Mouse (Mus musculus) heart, adult 8-10 months (tissue): ENCODE measurements at regions not wholly inside any gene's neighbourhood (a gene's known extent, or its start where the extent isn't known, plus 50 kb on each side); places are given as distances from the start of the nearest gene placed in this dataset.
A peak's percentile ranks its signal among the peaks of the same experiment; 100 is the strongest.

Source experiments
- DNase-seq: peaks from one replicate; pipeline ENCODE4 v3.0.0; 2022; ENCODE audit warnings: low spot score

DNA sequence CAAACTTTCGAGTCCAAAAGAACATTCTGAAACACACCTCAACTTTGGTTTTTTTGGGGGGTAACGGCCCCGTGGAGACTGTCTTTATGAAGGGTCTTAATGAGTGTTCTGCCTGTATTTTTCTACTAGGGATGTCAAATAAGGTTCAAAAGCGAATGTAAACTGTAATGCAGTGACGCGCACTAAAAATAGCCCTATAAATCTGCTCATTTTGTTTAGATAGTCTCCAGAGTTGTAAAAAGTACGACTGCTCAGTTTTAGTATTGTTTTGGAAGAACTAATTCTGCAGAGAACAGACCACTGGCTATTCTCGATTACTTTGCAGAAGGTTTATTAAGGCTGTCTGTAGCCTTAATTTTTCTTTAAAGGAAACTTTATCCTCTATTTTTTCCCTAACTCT lies 68.6 kb upstream of the BC052040 start:
- no peak for DNase-seq

- DNase-seq = no peak
These were observed 67.7 kb upstream of the BC052040 start for GRCm38 (mm10) chr2:115513774-115514231.

GRCm38 (mm10) chr2:115514831-115515428 lies 66.6 kb upstream of the BC052040 start:
- peak; percentile 4 for DNase-seq

DNA sequence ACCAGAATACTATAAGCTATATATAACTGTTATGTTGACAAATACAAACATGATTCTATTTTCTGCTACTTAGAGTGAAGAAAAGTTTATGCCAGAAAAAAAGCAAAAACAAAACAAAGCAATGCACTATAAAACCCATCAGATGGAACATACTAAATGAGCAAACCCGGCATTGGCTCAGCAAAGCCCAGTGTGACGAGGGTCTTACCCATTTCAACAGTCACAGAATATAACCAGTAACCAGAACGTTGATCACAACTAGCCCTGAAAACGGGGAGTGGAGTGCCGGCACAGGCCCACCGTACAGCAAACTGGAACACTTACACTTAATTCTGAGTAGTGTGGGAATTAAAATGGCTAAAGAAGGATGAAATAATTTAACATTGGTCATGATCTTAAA lies 66.0 kb upstream of the BC052040 start:
- DNase-seq = no peak

- DNase-seq = no peak
These were observed 64.7 kb upstream of the BC052040 start for GRCm38 (mm10) chr2:115516824-115517223.

DNA sequence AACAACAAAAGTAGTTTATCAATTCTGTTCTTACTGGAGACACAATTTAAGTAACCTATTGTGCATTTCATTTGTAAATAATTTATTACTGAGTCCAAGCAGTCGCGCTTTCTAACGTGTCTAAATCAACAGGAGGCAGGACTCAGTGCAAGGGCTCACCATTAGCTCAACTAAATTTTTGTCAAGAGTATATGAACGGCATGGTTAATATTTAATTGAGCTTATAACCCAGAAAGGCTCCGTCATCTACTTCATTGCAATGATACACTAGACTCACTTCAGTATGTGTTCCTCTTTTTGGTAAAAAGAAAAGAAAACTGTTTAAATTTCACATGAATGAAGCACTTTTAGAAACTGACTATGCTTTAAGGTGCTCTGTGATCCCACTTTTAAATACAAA lies 61.5 kb upstream of the BC052040 start:
- DNase-seq = no peak

- DNase-seq = no peak
These were observed 60.9 kb upstream of the BC052040 start for GRCm38 (mm10) chr2:115520413-115521139.

GRCm38 (mm10) chr2:115529878-115530277 lies 51.6 kb upstream of the BC052040 start:
- no peak for DNase-seq
